Mouse (Mus musculus) adipose tissue, adult 10 weeks (tissue): ENCODE results near the gene Mtrex. TPM values are rescaled to one million over a fixed set of nuclear protein-coding genes. Genes with fewer than 3 reads are reported as not detected.

Experiments used
- polyA plus RNA-seq: library from polyadenylated mRNA; stranded (reverse); fragments of 350-450 nt; fragmentation: Illumina TruSeq; extraction: RNeasy Lipid Tissue Mini Kit (QIAGEN cat#74804); gene quantifications from one replicate; pipeline ENCODE4 v1.2.3, GENCODE M21; 2014; ENCODE audit warnings: low read depth, low replicate concordance

Gene Mtrex
- polyA plus RNA-seq = 31.3 TPM

DNA sequence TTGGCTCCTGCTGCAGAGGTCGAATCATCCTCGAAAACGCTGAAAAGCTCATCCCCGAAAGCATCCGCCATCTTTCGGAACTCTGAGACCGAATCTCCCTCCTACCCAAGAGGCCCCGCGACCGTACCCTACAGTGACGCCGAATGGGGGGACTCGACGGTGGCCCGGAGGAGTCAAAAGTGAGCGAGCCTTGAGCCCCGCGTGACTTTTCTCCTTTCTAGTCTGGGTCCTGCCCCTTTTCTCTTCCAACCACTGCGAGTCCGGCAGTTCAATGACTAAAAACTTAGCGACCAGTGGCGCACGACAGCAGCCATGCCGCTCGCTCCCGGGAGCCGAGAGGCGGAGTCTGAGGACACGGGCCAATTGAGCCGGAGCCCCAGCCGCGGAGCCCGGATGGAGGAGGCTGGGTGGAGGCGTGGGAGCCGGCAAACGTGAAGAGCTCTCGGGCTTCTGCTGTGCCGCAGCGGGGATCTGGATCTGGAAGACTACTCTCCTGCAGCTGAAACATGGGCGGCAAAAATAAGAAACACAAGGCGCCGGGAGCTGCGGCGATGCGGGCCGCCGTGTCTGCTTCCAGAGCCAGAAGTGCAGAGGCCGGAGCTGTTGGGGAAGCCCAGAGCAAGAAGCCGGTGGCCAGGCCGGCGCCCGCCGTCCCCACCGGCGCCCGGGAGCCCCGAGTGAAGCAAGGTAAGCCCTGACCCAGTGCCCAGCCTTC, at the start of gene Mtrex, which contains the start of gene Dhx29:
Gene Mtrex (minus strand): TSS at position 112 of the 715 bp plus-strand sequence.
Gene Dhx29 (plus strand): TSS at position 168 of the 715 bp plus-strand sequence.

Other genes with a start within 250 kb of the Mtrex start
- gene Plpp1, start 126.6 kb downstream of the Mtrex start, polyA plus RNA-seq = 37.7 TPM
- gene Dhx29, start 56 bp upstream of the Mtrex start, polyA plus RNA-seq = 14.3 TPM
- gene Ccno, start 60.4 kb upstream of the Mtrex start, polyA plus RNA-seq = 40.3 TPM
- gene Mcidas, start 66.4 kb upstream of the Mtrex start, polyA plus RNA-seq = 0.61 TPM
- gene Cdc20b, start 107.7 kb upstream of the Mtrex start, polyA plus RNA-seq = not detected
- gene Gpx8, start 119.0 kb upstream of the Mtrex start, polyA plus RNA-seq = 100 TPM
- gene Gzma, start 173.6 kb upstream of the Mtrex start, polyA plus RNA-seq = 1.7 TPM